Mouse (Mus musculus) CH12.LX (cell line): Measurements from ENCODE around the gene Syne4. TPM values are rescaled to one million over a fixed set of nuclear protein-coding genes. Genes with fewer than 3 reads are reported as not detected.

Experiments used
- DNase-seq: peaks from one replicate; pipeline ENCODE4 v3.0.0-alpha.2; 2013; ENCODE audit errors: extremely low read depth
- H3K27ac ChIP-seq: 2 replicates; pipeline ENCODE4 v1.5.1; 2012; ENCODE audit warnings: low read depth, mild to moderate bottlenecking, control low read depth, moderate library complexity; ENCODE audit not compliant: insufficient read depth
- H3K27me3 ChIP-seq: replicated peaks from 2 replicates; pipeline ENCODE3; 2012; ENCODE audit warnings: inconsistent platforms
- H3K36me3 ChIP-seq, 2 experiments: replicated peaks in 1 of 2; 2 replicates each; pipeline versions ENCODE3 to v1.6.1; 2012; ENCODE audit warnings: inconsistent platforms in 1 of 2, low read length in 1 of 2, mild to moderate bottlenecking in 1 of 2, mixed read lengths in 1 of 2, moderate library complexity in 1 of 2; ENCODE audit not compliant: control insufficient read depth in 1 of 2, insufficient read depth in 1 of 2
- H3K4me1 ChIP-seq, 2 experiments: 2 replicates each; pipeline ENCODE4 v1.6.1; 2012; ENCODE audit warnings: inconsistent platforms in 1 of 2, moderate library complexity in 1 of 2; ENCODE audit not compliant: insufficient read depth in 2 of 2, control insufficient read depth in 1 of 2
- H3K4me2 ChIP-seq: 2 replicates; pipeline ENCODE4 v1.6.1; 2012; ENCODE audit warnings: low read depth, mild to moderate bottlenecking, control low read depth; ENCODE audit not compliant: poor library complexity, insufficient read depth, severe bottlenecking
- H3K4me3 ChIP-seq, 3 experiments: fragments of 150-350 bp in 1 of 3; sonication (generic) in 1 of 3; replicated peaks in 1 of 3; 2 replicates each; pipeline versions ENCODE3 to v1.5.1; 2011 to 2012; ENCODE audit warnings: low read depth in 2 of 3, low read length in 2 of 3, mild to moderate bottlenecking in 2 of 3, moderate library complexity in 2 of 3, control low read depth in 1 of 3, improper control_type of control experiment in 1 of 3, inconsistent platforms in 1 of 3, mixed read lengths in 1 of 3; ENCODE audit not compliant: poor library complexity in 1 of 3
- H3K79me2 ChIP-seq: replicated peaks from 2 replicates; pipeline ENCODE4 v1.6.1; 2012; ENCODE audit warnings: mild to moderate bottlenecking, moderate library complexity; ENCODE audit not compliant: control insufficient read depth, poor library complexity, insufficient read depth, severe bottlenecking; ENCODE audit errors: extremely low read depth
- H3K9ac ChIP-seq: 2 replicates; pipeline ENCODE4 v1.6.1; 2012; ENCODE audit warnings: low read depth, mild to moderate bottlenecking, control low read depth, moderate library complexity; ENCODE audit not compliant: insufficient read depth
- H3K9me3 ChIP-seq: replicated peaks from 2 replicates; pipeline ENCODE3; 2012; ENCODE audit warnings: low read length, inconsistent platforms, mixed read lengths
- BHLHE40 ChIP-seq: IDR thresholded peaks from 2 replicates; pipeline ENCODE4 v1.6.1; 2011; ENCODE audit warnings: mild to moderate bottlenecking, low read depth, low read length, improper control_type of control experiment
- CHD1 ChIP-seq: IDR thresholded peaks from 2 replicates; pipeline ENCODE4 v1.6.1; 2012; ENCODE audit warnings: low read depth, low read length, improper control_type of control experiment, inconsistent platforms
- GABPA ChIP-seq: IDR thresholded peaks from 2 replicates; pipeline ENCODE4 v1.6.1; 2012; ENCODE audit warnings: low read depth, low read length, improper control_type of control experiment, inconsistent platforms; ENCODE audit not compliant: insufficient replicate concordance
- HCFC1 ChIP-seq: IDR thresholded peaks from 2 replicates; pipeline ENCODE4 v1.6.1; 2012; ENCODE audit warnings: low read depth, mild to moderate bottlenecking, inconsistent platforms, low read length, improper control_type of control experiment
- IRF4 ChIP-seq: IDR thresholded peaks from 2 replicates; pipeline ENCODE4 v1.6.1; 2014; ENCODE audit warnings: low read depth, mild to moderate bottlenecking, inconsistent platforms, low read length, improper control_type of control experiment
- JUND ChIP-seq: conservative IDR thresholded peaks from 2 replicates; pipeline ENCODE4 v1.6.1; 2011; ENCODE audit warnings: low read depth, low read length, improper control_type of control experiment
- KAT2A ChIP-seq: IDR thresholded peaks from 2 replicates; pipeline ENCODE4 v1.6.1; 2012; ENCODE audit warnings: low read length, improper control_type of control experiment, inconsistent platforms; ENCODE audit not compliant: insufficient replicate concordance
- NELFE ChIP-seq: IDR thresholded peaks from 2 replicates; pipeline ENCODE4 v1.6.1; 2011; ENCODE audit warnings: low read depth, low read length, improper control_type of control experiment
- NRF1 ChIP-seq: IDR thresholded peaks from 2 replicates; pipeline ENCODE4 v1.6.1; 2014; ENCODE audit warnings: low read depth, mild to moderate bottlenecking, inconsistent platforms, low read length, improper control_type of control experiment, moderate library complexity
- PAX5 ChIP-seq: IDR thresholded peaks from 2 replicates; pipeline ENCODE4 v1.6.1; 2012; ENCODE audit warnings: low read length, inconsistent platforms, mixed read lengths
- POLR2A ChIP-seq: IDR thresholded peaks from 2 replicates; pipeline ENCODE4 v1.6.1; 2011; ENCODE audit warnings: low read depth, mild to moderate bottlenecking, improper control_type of control experiment, low read length
- POLR2AphosphoS2 ChIP-seq: IDR thresholded peaks from 2 replicates; pipeline ENCODE4 v1.6.1; 2011; ENCODE audit warnings: low read depth, low read length, improper control_type of control experiment
- SMC3 ChIP-seq: IDR thresholded peaks from 2 replicates; pipeline ENCODE4 v1.6.1; 2011; ENCODE audit warnings: low read depth, low read length, improper control_type of control experiment
- TBP ChIP-seq: conservative IDR thresholded peaks from 2 replicates; pipeline ENCODE4 v1.6.1; 2011; ENCODE audit warnings: low read depth, low read length, improper control_type of control experiment
- TCF12 ChIP-seq: IDR thresholded peaks from 2 replicates; pipeline ENCODE4 v1.6.1; 2014; ENCODE audit warnings: low read depth, mild to moderate bottlenecking, inconsistent platforms, low read length, improper control_type of control experiment
- USF2 ChIP-seq: conservative IDR thresholded peaks from 2 replicates; pipeline ENCODE4 v1.6.1; 2011; ENCODE audit warnings: low read depth, low read length, improper control_type of control experiment
- ZMIZ1 ChIP-seq: IDR thresholded peaks from 2 replicates; pipeline ENCODE4 v1.6.1; 2012; ENCODE audit warnings: low read depth, mild to moderate bottlenecking, inconsistent platforms, low read length, improper control_type of control experiment
- dilution Hi-C: fragments of 300-500 bp; cut with MboI; formaldehyde crosslinking; loops from 2 replicates; pipeline ENCODE4 v1.14.3; 2020; ENCODE audit warnings: low sequenced_read_pairs; ENCODE audit not compliant: extremely low pct_unique_long_range_greater_than_20kb, extremely low pct_ligation_motif_present
- in situ Hi-C: fragments of 300-500 bp; cut with MboI; formaldehyde crosslinking; loops from 3 replicates; pipeline ENCODE4 v1.14.3; 2019; ENCODE audit warnings: low sequenced_read_pairs, low pct_ligation_motif_present, low pct_unique_long_range_greater_than_20kb, mixed read lengths
- polyA plus RNA-seq: library from polyadenylated mRNA; unstranded; fragments of >175 nt; gene quantifications from 2 replicates; pipeline ENCODE4 v1.2.1, GENCODE M21; 2012; ENCODE audit warnings: low read depth; ENCODE audit not compliant: insufficient read length
- total RNA-seq, 2 experiments: library from RNA; depleted of rRNA; stranded (reverse); fragments of 300-350 nt in 1 of 2; fragments of >200 nt in 1 of 2; gene quantifications; 2 replicates each; pipeline ENCODE4 v1.2.3; 2012 to 2014

Syne4 gene
- total and polyA plus RNA-seq, 3 experiments: 0.70 to 3.1 (median 1.9) TPM

GRCm38 (mm10) chr7:30327140-30327539 lies 12.5 kb downstream of the Syne4 start:
- Histone ChIP-seq H3K36me3 (no peaks in the 10 kb centered on the region), H3K4me2 (no peak overlapping the region), H3K9me3 (peaks cover 18% of the 10 kb centered on the region), H3K79me2 (no peaks in the 10 kb centered on the region), H3K27ac (no peak overlapping the region), H3K4me3 (no peak overlapping the region), H3K27me3 (peaks cover 39% of the 10 kb centered on the region), H3K9ac (no peak overlapping the region), H3K4me1 (peaks cover 8 to 28% of the 10 kb centered on the region in 2 experiments)
- TF ChIP-seq BHLHE40 (no peak), NRF1 (peak; percentile 50)
- DNase-seq: no peak
- dilution Hi-C loops: no loop called here
- in situ Hi-C loops: no loop called here

DNA sequence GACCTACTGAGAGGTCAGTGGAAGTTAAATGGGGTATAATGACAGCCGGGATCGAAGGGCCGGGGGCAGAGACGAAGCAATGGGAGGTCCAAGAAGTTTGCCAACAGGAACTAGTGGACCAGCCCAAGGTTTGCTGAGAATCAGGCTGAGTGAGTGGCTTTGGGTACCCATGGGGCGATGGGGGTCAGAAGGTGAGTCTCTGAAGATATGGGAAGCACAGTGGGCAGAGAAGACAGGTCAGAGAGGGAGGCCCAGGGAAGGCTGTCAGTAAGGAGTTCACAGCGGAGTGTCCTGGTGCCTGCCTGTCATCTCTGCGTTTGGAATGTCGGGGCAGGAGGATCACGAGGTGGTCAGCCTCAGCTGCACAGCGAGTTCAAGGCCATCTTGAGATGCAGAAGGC lies 13.8 kb downstream of the Syne4 start:
- H3K27ac ChIP-seq: no peak overlapping the region
- no peak for TF ChIP-seq BHLHE40
- TF ChIP-seq TCF12: no peak
- no peak for TF ChIP-seq JUND
- TF ChIP-seq PAX5: no peak
- TF ChIP-seq CHD1: no peak
- TF ChIP-seq GABPA: no peak
- TF ChIP-seq USF2: no peak
- TF ChIP-seq ZMIZ1: no peak
- TF ChIP-seq TBP: no peak
- no peak for TF ChIP-seq POLR2A
- TF ChIP-seq HCFC1: no peak
- TF ChIP-seq SMC3: no peak
- no peak for TF ChIP-seq POLR2AphosphoS2
- no peak for TF ChIP-seq KAT2A
- TF ChIP-seq NELFE: no peak
- TF ChIP-seq IRF4: no peak
- peaks cover 18% of the 10 kb centered on the region for H3K9me3 ChIP-seq

More for the DNA sequence above, 13.8 kb downstream of the Syne4 start:
- dilution Hi-C loops: no loop called here
- H3K4me1 ChIP-seq: peaks cover 8 to 25% of the 10 kb centered on the region in 2 experiments
- no peak for DNase-seq
- in situ Hi-C loops: no loop called here
- peaks cover 49% of the 10 kb centered on the region for H3K27me3 ChIP-seq
- H3K4me2 ChIP-seq: no peak overlapping the region
- no peaks in the 10 kb centered on the region for H3K36me3 ChIP-seq
- no peak overlapping the region for H3K9ac ChIP-seq
- no peak overlapping the region for H3K4me3 ChIP-seq
- no peaks in the 10 kb centered on the region for H3K79me2 ChIP-seq
